Mouse (Mus musculus): Measurements from ENCODE around the gene Erc2.

- TF ChIP-seq CTCF (IDR thresholded peaks at IDR 0.05; ENCODE audit: control insufficient read depth, insufficient read depth, insufficient read length): no peak
- no peak for TF ChIP-seq USF1 (IDR thresholded peaks at IDR 0.05; ENCODE audit: low read depth)
- TF ChIP-seq MAX (IDR thresholded peaks at IDR 0.05): no peak
- TF ChIP-seq CEBPB (IDR thresholded peaks at IDR 0.05; ENCODE audit: low read depth): no peak
- TF ChIP-seq FOSL1 (IDR thresholded peaks at IDR 0.05; ENCODE audit: insufficient read depth, low read length, poor library complexity, severe bottlenecking): no peak
Measured at GRCm38 (mm10) chr14:27759982-27760381, 137.8 kb downstream of the Erc2 start.
